Mouse (Mus musculus): ENCODE results near the gene Cisd1. TPM values are rescaled to one million over a fixed set of nuclear protein-coding genes. Genes with fewer than 3 reads are reported as not detected.

The Cisd1 gene
- polyA plus RNA-seq, 1 experiment from 2014 or later = 261 TPM

- no peak overlapping the region for H3K4me3 ChIP-seq (ENCODE audit: low read depth, low read length)
- H3K9me3 ChIP-seq (ENCODE audit: low read length) = no peaks in the 10 kb centered on the region
- peaks cover 46% of the 10 kb centered on the region for H3K36me3 ChIP-seq (replicated peaks; ENCODE audit: insufficient read depth, low read length)
- peak; percentile 48 for TF ChIP-seq CTCF (IDR thresholded peaks at IDR 0.05; ENCODE audit: low read depth)
- TF ChIP-seq EP300 (IDR thresholded peaks at IDR 0.05; ENCODE audit: low read depth) = no peak
- H3K9ac ChIP-seq (replicated peaks) = no peak overlapping the region
- no peak overlapping the region for H3K4me2 ChIP-seq (ENCODE audit: low read depth, low read length)
- no peaks in the 10 kb centered on the region for H3K27me3 ChIP-seq (ENCODE audit: insufficient read depth, low read length)
- DNase-seq (no peak), ATAC-seq (peak; percentile 37; the same call in 1 of the 2 replicates)
- H3K4me1 ChIP-seq (ENCODE audit: insufficient read depth) = peaks cover 4% of the 10 kb centered on the region; the same call in 1 of the 2 replicates
- no peak overlapping the region for H3K27ac ChIP-seq (ENCODE audit: low read depth)
- 83% methylated on average over 4 of the region's 4 CpGs for WGBS (ENCODE audit: insufficient replicate concordance)
Measured at GRCm38 (mm10) chr10:71332376-71332775, 12.4 kb downstream of the Cisd1 start.

GRCm38 (mm10) chr10:71331908-71332307 is 12.8 kb downstream of the Cisd1 start:
- WGBS (ENCODE audit: insufficient replicate concordance) = 88% methylated on average over 7 of the region's 7 CpGs
- TF ChIP-seq CTCF (IDR thresholded peaks at IDR 0.05; ENCODE audit: low read depth) (no peak), EP300 (IDR thresholded peaks at IDR 0.05; ENCODE audit: low read depth) (no peak)

DNA sequence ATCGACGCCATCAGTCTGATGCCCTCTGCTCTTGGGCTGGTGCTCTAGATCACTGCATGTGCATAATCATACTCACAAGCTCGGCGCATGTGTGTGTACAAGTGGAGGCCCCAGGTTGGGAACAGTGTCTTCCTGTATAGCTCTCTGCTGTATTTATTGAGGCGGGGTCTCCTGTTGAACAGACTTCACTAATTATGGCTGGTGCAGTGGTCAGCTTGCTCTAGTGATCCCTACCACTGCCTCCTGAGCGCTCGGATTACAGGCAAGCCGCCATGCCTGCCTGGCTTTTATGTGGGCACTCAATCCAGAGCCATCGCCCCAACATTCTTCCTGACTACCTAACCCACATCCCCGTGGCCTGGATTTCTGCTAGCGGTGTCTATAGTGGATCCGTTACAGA is 14.7 kb downstream of the Cisd1 start:
- Histone ChIP-seq H3K4me1 (ENCODE audit: insufficient read depth) (peaks cover 4% of the 10 kb centered on the region; the same call in 1 of the 2 replicates), H3K4me2 (ENCODE audit: low read depth, low read length) (no peak overlapping the region), H3K9ac (replicated peaks) (no peak overlapping the region), H3K36me3 (replicated peaks; ENCODE audit: insufficient read depth, low read length) (peaks cover 36% of the 10 kb centered on the region), H3K27ac (ENCODE audit: low read depth) (no peak overlapping the region), H3K9me3 (ENCODE audit: low read length) (no peaks in the 10 kb centered on the region), H3K27me3 (ENCODE audit: insufficient read depth, low read length) (no peaks in the 10 kb centered on the region), H3K4me3 (ENCODE audit: low read depth, low read length) (no peak overlapping the region)
- ATAC-seq = no peak
- TF ChIP-seq CTCF (IDR thresholded peaks at IDR 0.05; ENCODE audit: low read depth) (no peak), EP300 (IDR thresholded peaks at IDR 0.05; ENCODE audit: low read depth) (no peak)
- 92% methylated on average over 12 of the region's 12 CpGs for whole genome bisulfite sequencing (ENCODE audit: insufficient replicate concordance)
- no peak for DNase-seq

More at GRCm38 (mm10) chr10:71331908-71332307, 12.8 kb downstream of the Cisd1 start:
- Histone ChIP-seq H3K9me3 (ENCODE audit: low read length) (no peaks in the 10 kb centered on the region), H3K4me3 (ENCODE audit: low read depth, low read length) (no peak overlapping the region), H3K27me3 (ENCODE audit: insufficient read depth, low read length) (no peaks in the 10 kb centered on the region), H3K4me1 (ENCODE audit: insufficient read depth) (peaks cover 4% of the 10 kb centered on the region; the same call in 1 of the 2 replicates), H3K9ac (replicated peaks) (no peak overlapping the region), H3K27ac (ENCODE audit: low read depth) (no peak overlapping the region), H3K36me3 (replicated peaks; ENCODE audit: insufficient read depth, low read length) (peaks cover 45% of the 10 kb centered on the region), H3K4me2 (ENCODE audit: low read depth, low read length) (no peak overlapping the region)
- ATAC-seq (no peak), DNase-seq (no peak)

DNA sequence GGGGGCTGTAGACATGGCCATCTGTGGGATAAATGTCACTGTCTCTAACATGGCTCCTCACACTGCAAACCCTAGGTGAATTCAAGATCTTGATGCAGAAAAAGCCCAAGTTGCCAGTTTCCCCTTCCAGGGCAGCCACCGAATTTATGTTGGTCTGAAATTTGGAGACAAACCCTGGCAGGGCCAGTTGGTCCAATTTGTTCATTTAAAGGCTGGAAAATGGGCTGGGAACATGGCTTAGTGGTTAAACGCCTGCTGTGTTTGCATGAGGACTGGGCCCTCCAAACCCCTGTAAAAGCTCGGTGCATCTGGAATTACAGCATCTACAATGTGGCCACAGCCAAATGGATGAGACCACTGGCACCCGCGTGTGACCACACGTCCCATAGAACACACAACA is 15.5 kb downstream of the Cisd1 start:
- 89% methylated on average over 6 of the region's 6 CpGs for WGBS (ENCODE audit: insufficient replicate concordance)
- H3K4me3 ChIP-seq (ENCODE audit: low read depth, low read length) = no peak overlapping the region
- TF ChIP-seq CTCF (IDR thresholded peaks at IDR 0.05; ENCODE audit: low read depth) (no peak), EP300 (IDR thresholded peaks at IDR 0.05; ENCODE audit: low read depth) (no peak)
- no peaks in the 10 kb centered on the region for H3K27me3 ChIP-seq (ENCODE audit: insufficient read depth, low read length)
- H3K9ac ChIP-seq (replicated peaks) = no peak overlapping the region
- no peak for ATAC-seq
- H3K36me3 ChIP-seq (replicated peaks; ENCODE audit: insufficient read depth, low read length) = peaks cover 34% of the 10 kb centered on the region
- no peak for DNase-seq
- peaks cover 4% of the 10 kb centered on the region; the same call in 1 of the 2 replicates for H3K4me1 ChIP-seq (ENCODE audit: insufficient read depth)
- H3K9me3 ChIP-seq (ENCODE audit: low read length) = no peaks in the 10 kb centered on the region
- H3K4me2 ChIP-seq (ENCODE audit: low read depth, low read length) = no peak overlapping the region
- H3K27ac ChIP-seq (ENCODE audit: low read depth) = no peak overlapping the region; the same call in 1 of the 2 replicates

DNA sequence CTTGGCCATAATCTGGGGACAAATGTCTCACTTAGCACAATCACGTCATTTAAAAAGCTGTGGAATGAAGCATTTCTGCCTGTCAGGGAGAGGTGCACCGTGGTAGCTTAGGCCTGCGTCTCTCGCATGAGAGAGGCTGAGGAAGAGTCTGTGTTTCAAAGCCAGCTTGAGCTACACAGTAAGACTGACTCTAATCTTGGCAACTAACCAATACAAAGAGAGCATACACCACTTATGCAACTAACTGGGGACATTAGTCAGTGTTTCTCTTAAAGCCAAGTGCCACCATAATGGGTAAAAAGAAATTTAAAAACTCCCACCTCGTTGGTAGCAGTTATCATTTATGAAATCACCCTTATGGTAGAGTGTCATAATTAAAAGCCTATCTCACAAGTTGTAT is 15.9 kb downstream of the Cisd1 start:
- Histone ChIP-seq H3K4me1 (ENCODE audit: insufficient read depth) (peaks cover 4% of the 10 kb centered on the region; the same call in 1 of the 2 replicates), H3K9me3 (ENCODE audit: low read length) (no peaks in the 10 kb centered on the region), H3K9ac (replicated peaks) (no peak overlapping the region), H3K36me3 (replicated peaks; ENCODE audit: insufficient read depth, low read length) (peaks cover 32% of the 10 kb centered on the region), H3K27ac (ENCODE audit: low read depth) (no peak overlapping the region; the same call in 1 of the 2 replicates), H3K4me2 (ENCODE audit: low read depth, low read length) (no peak overlapping the region), H3K4me3 (ENCODE audit: low read depth, low read length) (no peak overlapping the region), H3K27me3 (ENCODE audit: insufficient read depth, low read length) (no peaks in the 10 kb centered on the region)
- TF ChIP-seq EP300 (IDR thresholded peaks at IDR 0.05; ENCODE audit: low read depth) = no peak
- 71% methylated on average over 5 of the region's 5 CpGs for WGBS (ENCODE audit: insufficient replicate concordance)
- no peak for DNase-seq
- peak; percentile 70 for ATAC-seq

DNA sequence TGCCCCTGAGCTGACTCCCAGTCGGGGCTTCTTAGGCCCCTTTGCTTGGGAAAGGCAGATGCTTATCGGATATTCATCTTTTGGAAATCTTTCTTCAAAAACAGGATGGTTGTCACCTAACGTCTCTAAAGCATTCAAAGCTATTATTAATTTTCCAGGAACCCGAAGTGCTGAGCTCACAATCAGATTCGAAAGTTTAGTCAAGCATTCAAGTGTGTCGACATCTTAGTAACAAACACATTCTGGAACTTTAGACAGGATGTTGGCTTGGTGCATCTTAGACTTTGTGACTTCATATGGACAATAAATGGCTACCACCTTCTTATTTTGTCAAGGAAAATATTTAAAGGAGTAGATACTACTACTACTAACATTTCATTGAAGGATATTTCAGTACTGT is 16.4 kb downstream of the Cisd1 start:
- no peak overlapping the region for H3K9ac ChIP-seq (replicated peaks)
- WGBS (ENCODE audit: insufficient replicate concordance) = 71% methylated on average over 6 of the region's 6 CpGs
- no peak overlapping the region for H3K4me3 ChIP-seq (ENCODE audit: low read depth, low read length)
- H3K36me3 ChIP-seq (replicated peaks; ENCODE audit: insufficient read depth, low read length) = peaks cover 27% of the 10 kb centered on the region
- no peaks in the 10 kb centered on the region for H3K27me3 ChIP-seq (ENCODE audit: insufficient read depth, low read length)
- H3K9me3 ChIP-seq (ENCODE audit: low read length) = no peaks in the 10 kb centered on the region
- no peak overlapping the region for H3K4me2 ChIP-seq (ENCODE audit: low read depth, low read length)
- DNase-seq = no peak
- no peak for TF ChIP-seq EP300 (IDR thresholded peaks at IDR 0.05; ENCODE audit: low read depth)
- no peak for TF ChIP-seq CTCF (IDR thresholded peaks at IDR 0.05; ENCODE audit: low read depth)
- peaks cover 4% of the 10 kb centered on the region; the same call in 1 of the 2 replicates for H3K4me1 ChIP-seq (ENCODE audit: insufficient read depth)
- H3K27ac ChIP-seq (ENCODE audit: low read depth) = no peak overlapping the region
- ATAC-seq = no peak
